Mouse (Mus musculus) liver, postnatal 0 days (tissue): ENCODE results near the gene Smap2.
"Not testable (repeated sequence)": the region's sequence is repeated elsewhere in the genome, so short reads cannot be mapped to it uniquely, and the experiment has no call there.

Experiments used
- CTCF ChIP-seq: sonication (generic); IDR thresholded peaks from 2 replicates; pipeline ENCODE4 v1.5.1; 2016; ENCODE audit warnings: antibody characterized with exemption, low read depth
- EP300 ChIP-seq: IDR thresholded peaks from 2 replicates; pipeline ENCODE4 v1.6.1; 2016; ENCODE audit warnings: antibody characterized with exemption, low read depth, mild to moderate bottlenecking

DNA sequence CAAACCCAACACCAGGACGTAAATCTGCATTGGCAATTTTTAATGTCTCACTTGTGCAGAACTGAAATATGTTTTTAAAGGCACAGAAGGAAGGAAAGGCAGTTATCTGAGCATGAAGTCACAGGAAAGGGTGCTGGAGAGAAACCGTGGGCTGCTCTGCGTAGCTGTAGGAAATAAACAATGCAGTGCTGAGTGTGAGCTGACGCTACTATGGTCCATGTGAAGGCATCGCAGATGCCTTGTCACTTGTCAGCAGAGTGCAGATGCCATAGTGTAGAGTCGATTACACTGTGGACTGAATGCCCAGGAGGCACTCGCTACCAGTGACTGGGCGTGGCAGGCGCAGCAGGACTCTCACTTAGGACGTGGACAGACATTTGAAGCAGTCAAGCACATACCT is 42.2 kb upstream of the Smap2 start:
- TF ChIP-seq CTCF, EP300: not testable (repeated sequence)
